Mouse (Mus musculus): Measurements from ENCODE around the gene Ctla2b. TPM values are rescaled to one million over a fixed set of nuclear protein-coding genes. Genes with fewer than 3 reads are reported as not detected.
"Not testable (repeated sequence)": the region's sequence is repeated elsewhere in the genome, so short reads cannot be mapped to it uniquely, and the experiment has no call there.

Ctla2b gene
- polyA plus RNA-seq (2014; fragmentation: Nextera tagmentation; extraction: Ambion mirVana): 3.7 TPM in 2 replicates

- H3K27ac ChIP-seq (ENCODE audit: low read depth): no peak within 1 kb of the TSS
Measured at GRCm38 (mm10) chr13:60897328-60897727, at the start of gene Ctla2b. TSS of gene Ctla2b (minus strand) at chr13:60897447.

GRCm38 (mm10) chr13:60941884-60942283 lies 44.6 kb upstream of the Ctla2b start, which contains the start of gene Tpbpa:
TSS of gene Tpbpa (minus strand) at chr13:60941984.
- not testable (repeated sequence) for H3K27ac ChIP-seq (ENCODE audit: low read depth); H3K27me3 ChIP-seq (replicated peaks; ENCODE audit: control insufficient read depth, insufficient read depth, low read length); H3K4me2 ChIP-seq (ENCODE audit: low read length); H3K9ac ChIP-seq (ENCODE audit: low read length); ATAC-seq (replicated peaks; ENCODE audit: low FRiP score, low TSS enrichment, low read depth); H3K4me3 ChIP-seq (ENCODE audit: low read depth, low read length); H3K4me1 ChIP-seq (replicated peaks; ENCODE audit: control insufficient read depth, insufficient read depth, low read length); H3K36me3 ChIP-seq (ENCODE audit: control insufficient read depth, insufficient read depth, low read length); H3K9me3 ChIP-seq (ENCODE audit: control insufficient read depth, low read length); DNase-seq (ENCODE audit: low spot score)
- WGBS: 82% methylated on average over 3 of the region's 3 CpGs

More at GRCm38 (mm10) chr13:60897328-60897727, at the start of gene Ctla2b:
- Histone ChIP-seq H3K4me1 (replicated peaks; ENCODE audit: control insufficient read depth, insufficient read depth, low read length) (no peaks in the 10 kb centered on the region), H3K27me3 (replicated peaks; ENCODE audit: control insufficient read depth, insufficient read depth, low read length) (no peaks in the 10 kb centered on the region), H3K36me3 (ENCODE audit: control insufficient read depth, insufficient read depth, low read length) (no peaks in the 10 kb centered on the region), H3K4me3 (ENCODE audit: low read depth, low read length) (no peak within 1 kb of the TSS), H3K4me2 (ENCODE audit: low read length) (no peak within 1 kb of the TSS), H3K9ac (ENCODE audit: low read length) (no peak within 1 kb of the TSS), H3K9me3 (ENCODE audit: control insufficient read depth, low read length) (no peaks in the 10 kb centered on the region)
- ATAC-seq (replicated peaks; ENCODE audit: low FRiP score, low TSS enrichment, low read depth) (no peak), DNase-seq (ENCODE audit: low spot score) (no peak)
- WGBS: 38% methylated on average over 3 of the region's 3 CpGs

GRCm38 (mm10) chr13:60936500-60936901 lies 39.3 kb upstream of the Ctla2b start, which contains the start of the genes Gm49391 and Ctla2a:
TSS of gene Gm49391 (minus strand) at chr13:60936571.
TSS of gene Ctla2a (minus strand) at chr13:60936625.
- H3K9ac ChIP-seq (ENCODE audit: low read length): no peak within 1 kb of the TSS
- H3K4me1 ChIP-seq (replicated peaks; ENCODE audit: control insufficient read depth, insufficient read depth, low read length): no peaks in the 10 kb centered on the region
- H3K9me3 ChIP-seq (ENCODE audit: control insufficient read depth, low read length): no peaks in the 10 kb centered on the region
- ATAC-seq (replicated peaks; ENCODE audit: low FRiP score, low TSS enrichment, low read depth) (no peak), DNase-seq (ENCODE audit: low spot score) (no peak)
- no peaks in the 10 kb centered on the region for H3K36me3 ChIP-seq (ENCODE audit: control insufficient read depth, insufficient read depth, low read length)
- no peaks in the 10 kb centered on the region for H3K27me3 ChIP-seq (replicated peaks; ENCODE audit: control insufficient read depth, insufficient read depth, low read length)
- WGBS: 60% methylated on average over 5 of the region's 5 CpGs
- H3K4me2 ChIP-seq (ENCODE audit: low read length): no peak within 1 kb of the TSS
- H3K4me3 ChIP-seq (ENCODE audit: low read depth, low read length): no peak within 1 kb of the TSS
- H3K27ac ChIP-seq (ENCODE audit: low read depth): no peak within 1 kb of the TSS

DNA sequence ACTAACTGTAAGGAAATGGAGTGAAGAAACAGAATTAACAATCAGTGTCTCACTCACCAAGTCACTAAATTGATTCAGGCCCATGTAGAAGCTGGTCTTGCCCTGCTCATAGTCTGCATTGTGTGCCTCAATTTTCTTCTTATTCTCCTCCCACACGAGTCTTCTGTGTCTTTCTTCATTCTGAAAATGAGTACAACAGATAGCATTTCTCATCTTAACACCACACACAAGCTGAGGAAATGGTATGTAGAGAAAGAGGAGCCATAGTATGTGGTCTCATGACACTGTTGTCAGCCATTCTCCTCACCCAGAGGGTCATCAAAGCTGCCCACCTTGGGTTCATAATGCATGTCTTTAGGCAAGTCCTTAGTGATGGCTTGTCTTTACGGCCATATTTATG lies 38.2 kb upstream of the Ctla2b start, which contains the start of gene Gm49393:
Gene Gm49393 (minus strand): TSS at position 101 of the 400 bp plus-strand sequence.
- H3K27ac ChIP-seq (ENCODE audit: low read depth); ATAC-seq (replicated peaks; ENCODE audit: low FRiP score, low TSS enrichment, low read depth); H3K4me3 ChIP-seq (ENCODE audit: low read depth, low read length); H3K27me3 ChIP-seq (replicated peaks; ENCODE audit: control insufficient read depth, insufficient read depth, low read length); H3K4me1 ChIP-seq (replicated peaks; ENCODE audit: control insufficient read depth, insufficient read depth, low read length); DNase-seq (ENCODE audit: low spot score); H3K9ac ChIP-seq (ENCODE audit: low read length); H3K9me3 ChIP-seq (ENCODE audit: control insufficient read depth, low read length); H3K36me3 ChIP-seq (ENCODE audit: control insufficient read depth, insufficient read depth, low read length); H3K4me2 ChIP-seq (ENCODE audit: low read length): not testable (repeated sequence)
- 77% methylated on average over 2 of the region's 2 CpGs for WGBS

DNA sequence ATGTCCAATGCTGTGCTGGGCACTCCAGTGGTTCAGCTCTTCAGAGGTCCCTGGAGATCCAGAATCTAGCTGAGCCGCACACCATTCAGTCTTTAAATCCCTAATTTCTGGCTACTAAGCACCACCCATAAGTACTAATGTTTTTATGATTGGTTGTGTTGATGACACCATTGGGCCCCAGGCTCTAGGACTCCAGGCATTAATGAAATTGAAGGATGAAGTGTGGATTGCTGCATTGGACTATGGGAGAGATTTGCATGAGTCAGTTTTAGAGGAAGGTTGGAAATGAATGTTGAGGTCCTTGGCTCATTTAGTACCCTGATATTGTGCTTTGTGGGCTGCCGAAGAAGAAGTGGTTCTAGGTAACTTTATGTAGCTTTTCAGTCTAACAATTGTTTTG lies 7.5 kb upstream of the Ctla2b start, which contains the start of gene Tpbpb:
Gene Tpbpb (minus strand): TSS at position 101 of the 400 bp plus-strand sequence.
- not testable (repeated sequence) for H3K36me3 ChIP-seq (ENCODE audit: control insufficient read depth, insufficient read depth, low read length); H3K9ac ChIP-seq (ENCODE audit: low read length); DNase-seq (ENCODE audit: low spot score); H3K4me2 ChIP-seq (ENCODE audit: low read length); ATAC-seq (replicated peaks; ENCODE audit: low FRiP score, low TSS enrichment, low read depth); H3K27me3 ChIP-seq (replicated peaks; ENCODE audit: control insufficient read depth, insufficient read depth, low read length); H3K4me3 ChIP-seq (ENCODE audit: low read depth, low read length); H3K9me3 ChIP-seq (ENCODE audit: control insufficient read depth, low read length); H3K27ac ChIP-seq (ENCODE audit: low read depth); H3K4me1 ChIP-seq (replicated peaks; ENCODE audit: control insufficient read depth, insufficient read depth, low read length)
- WGBS: 83% methylated on average over 2 of the region's 2 CpGs

DNA sequence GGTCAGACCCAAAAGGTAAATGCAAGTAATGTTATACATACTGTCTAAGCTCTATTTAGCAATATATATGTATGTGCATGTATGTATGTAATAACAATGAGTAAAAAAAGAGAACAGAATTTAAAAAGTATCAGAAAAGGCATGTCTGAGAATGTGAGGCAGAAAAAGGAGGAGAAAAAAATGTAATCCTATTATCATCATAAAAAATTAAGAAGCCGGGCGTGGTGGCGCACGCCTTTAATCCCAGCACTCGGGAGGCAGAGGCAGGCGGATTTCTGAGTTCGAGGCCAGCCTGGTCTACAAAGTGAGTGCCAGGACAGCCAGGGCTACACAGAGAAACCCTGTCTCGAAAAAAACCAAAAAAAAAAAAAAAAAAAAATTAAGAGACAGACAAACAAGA lies 453 bp downstream of the Ctla2b start, which contains the start of gene Gm49392:
Gene Gm49392 (minus strand): TSS at position 101 of the 400 bp plus-strand sequence.
- not testable (repeated sequence) for H3K9ac ChIP-seq (ENCODE audit: low read length); H3K27me3 ChIP-seq (replicated peaks; ENCODE audit: control insufficient read depth, insufficient read depth, low read length); H3K4me2 ChIP-seq (ENCODE audit: low read length); ATAC-seq (replicated peaks; ENCODE audit: low FRiP score, low TSS enrichment, low read depth); DNase-seq (ENCODE audit: low spot score); H3K4me3 ChIP-seq (ENCODE audit: low read depth, low read length); H3K9me3 ChIP-seq (ENCODE audit: control insufficient read depth, low read length); H3K36me3 ChIP-seq (ENCODE audit: control insufficient read depth, insufficient read depth, low read length); H3K27ac ChIP-seq (ENCODE audit: low read depth); H3K4me1 ChIP-seq (replicated peaks; ENCODE audit: control insufficient read depth, insufficient read depth, low read length)
- 92% methylated on average over 6 of the region's 8 CpGs for WGBS

- Histone ChIP-seq H3K9ac (ENCODE audit: low read length) (no peak overlapping the region), H3K9me3 (ENCODE audit: control insufficient read depth, low read length) (no peaks in the 10 kb centered on the region), H3K36me3 (ENCODE audit: control insufficient read depth, insufficient read depth, low read length) (no peaks in the 10 kb centered on the region), H3K4me2 (ENCODE audit: low read length) (no peak overlapping the region), H3K4me3 (ENCODE audit: low read depth, low read length) (no peak overlapping the region), H3K27me3 (replicated peaks; ENCODE audit: control insufficient read depth, insufficient read depth, low read length) (no peaks in the 10 kb centered on the region), H3K4me1 (replicated peaks; ENCODE audit: control insufficient read depth, insufficient read depth, low read length) (no peaks in the 10 kb centered on the region), H3K27ac (ENCODE audit: low read depth) (no peak overlapping the region)
- ATAC-seq (replicated peaks; ENCODE audit: low FRiP score, low TSS enrichment, low read depth) (no peak), DNase-seq (ENCODE audit: low spot score) (no peak)
Measured at GRCm38 (mm10) chr13:60895406-60896160, 1.7 kb downstream of the Ctla2b start.

GRCm38 (mm10) chr13:60892301-60892700 lies 4.9 kb downstream of the Ctla2b start:
- Histone ChIP-seq H3K36me3 (ENCODE audit: control insufficient read depth, insufficient read depth, low read length) (no peaks in the 10 kb centered on the region), H3K27ac (ENCODE audit: low read depth) (no peak overlapping the region), H3K4me3 (ENCODE audit: low read depth, low read length) (no peak overlapping the region), H3K4me2 (ENCODE audit: low read length) (no peak overlapping the region), H3K4me1 (replicated peaks; ENCODE audit: control insufficient read depth, insufficient read depth, low read length) (no peaks in the 10 kb centered on the region), H3K9ac (ENCODE audit: low read length) (no peak overlapping the region), H3K27me3 (replicated peaks; ENCODE audit: control insufficient read depth, insufficient read depth, low read length) (no peaks in the 10 kb centered on the region), H3K9me3 (ENCODE audit: control insufficient read depth, low read length) (no peaks in the 10 kb centered on the region)
- no peak for ATAC-seq (replicated peaks; ENCODE audit: low FRiP score, low TSS enrichment, low read depth)
- DNase-seq (ENCODE audit: low spot score): no peak
- WGBS: 73% methylated on average over 1 of the region's 1 CpGs

GRCm38 (mm10) chr13:60864281-60864680 lies 33.0 kb downstream of the Ctla2b start, which contains the start of gene 4930486L24Rik:
TSS of gene 4930486L24Rik (minus strand) at chr13:60864475.
- ATAC-seq (replicated peaks; ENCODE audit: low FRiP score, low TSS enrichment, low read depth) (no peak), DNase-seq (ENCODE audit: low spot score) (no peak)
- Histone ChIP-seq H3K27me3 (replicated peaks; ENCODE audit: control insufficient read depth, insufficient read depth, low read length) (no peaks in the 10 kb centered on the region), H3K9me3 (ENCODE audit: control insufficient read depth, low read length) (no peaks in the 10 kb centered on the region), H3K36me3 (ENCODE audit: control insufficient read depth, insufficient read depth, low read length) (no peaks in the 10 kb centered on the region), H3K4me2 (ENCODE audit: low read length) (no peak within 1 kb of the TSS), H3K27ac (ENCODE audit: low read depth) (no peak within 1 kb of the TSS), H3K9ac (ENCODE audit: low read length) (no peak within 1 kb of the TSS), H3K4me1 (replicated peaks; ENCODE audit: control insufficient read depth, insufficient read depth, low read length) (no peaks in the 10 kb centered on the region), H3K4me3 (ENCODE audit: low read depth, low read length) (no peak within 1 kb of the TSS)
- 52% methylated on average over 1 of the region's 1 CpGs for WGBS

Data from intestine, embryonic 14.5 days (tissue).